Mouse (Mus musculus): Measurements from ENCODE around the gene Gm20822.
"Not testable (repeated sequence)": the region's sequence is repeated elsewhere in the genome, so short reads cannot be mapped to it uniquely, and the experiment has no call there.

Gm20822 gene

GRCm38 (mm10) chrY:15884671-15885070, at the start of gene Gm20822:
TSS of gene Gm20822 (minus strand) at chrY:15884771.
- not testable (repeated sequence) for DNase-seq (ENCODE audit: low spot score in 2 of 2)

Measured in right cerebral cortex, postnatal 10 days (tissue).